Mouse (Mus musculus) liver, embryonic 14.5 days (tissue): ENCODE measurements at regions not wholly inside any gene's neighbourhood (a gene's known extent, or its start where the extent isn't known, plus 50 kb on each side); places are given as distances from the start of the nearest gene placed in this dataset.

Experiments
- ATAC-seq: fragments of 200-750 bp; cut with Nextera tagmentation; 2 replicates; pipeline ENCODE4 v1.8.0; 2017; ENCODE audit warnings: moderate number of reproducible peaks, mild to moderate bottlenecking, moderate library complexity; ENCODE audit not compliant: insufficient read depth
- DNase-seq, 3 experiments: peaks; one replicate each; pipeline ENCODE4 v3.0.0-alpha.2; 2012 to 2013; ENCODE audit warnings: low read depth in 3 of 3, low spot score in 3 of 3
- H3K27ac ChIP-seq: fragments of 300-500 bp; sonication (generic); 2 replicates; pipeline ENCODE4 v1.5.1; 2014; ENCODE audit warnings: moderate library complexity, mild to moderate bottlenecking, control low read depth, inconsistent platforms
- H3K27me3 ChIP-seq: fragments of 300-500 bp; sonication (generic); 2 replicates; pipeline ENCODE4 v1.6.1; 2014; ENCODE audit warnings: mild to moderate bottlenecking, low read length, moderate library complexity; ENCODE audit not compliant: control insufficient read depth, insufficient read depth
- H3K36me3 ChIP-seq: fragments of 300-500 bp; sonication (generic); replicated peaks from 2 replicates; pipeline ENCODE4 v1.6.1; 2014; ENCODE audit warnings: low read depth; ENCODE audit not compliant: control insufficient read depth, insufficient read depth
- H3K4me1 ChIP-seq, 2 experiments: fragments of 200-500 bp in 1 of 2; fragments of 300-500 bp in 1 of 2; sonication (generic) in 1 of 2; replicated peaks; 2 replicates each; pipeline ENCODE4 v1.6.1; 2012 to 2014; ENCODE audit warnings: antibody characterized with exemption in 1 of 2, inconsistent platforms in 1 of 2, low read length in 1 of 2; ENCODE audit not compliant: control insufficient read depth in 2 of 2, insufficient read depth in 2 of 2
- H3K4me2 ChIP-seq: fragments of 300-500 bp; sonication (generic); 2 replicates; pipeline ENCODE4 v1.6.1; 2014; ENCODE audit warnings: low read depth, mild to moderate bottlenecking, control low read depth, moderate library complexity
- H3K4me3 ChIP-seq, 2 experiments: fragments of 200-500 bp in 1 of 2; fragments of 300-500 bp in 1 of 2; sonication (generic) in 1 of 2; 2 replicates each; pipeline ENCODE4 v1.5.1; 2012 to 2014; ENCODE audit warnings: low read depth in 2 of 2, low read length in 2 of 2, mild to moderate bottlenecking in 2 of 2, control low read depth in 1 of 2, inconsistent platforms in 1 of 2, moderate library complexity in 1 of 2; ENCODE audit not compliant: insufficient read depth in 1 of 2
- H3K9ac ChIP-seq: fragments of 300-500 bp; sonication (generic); replicated peaks from 2 replicates; pipeline ENCODE4 v1.6.1; 2014; ENCODE audit warnings: mild to moderate bottlenecking, control low read depth, moderate library complexity
- H3K9me3 ChIP-seq: fragments of 300-500 bp; sonication (generic); 2 replicates; pipeline ENCODE4 v1.6.1; 2016; ENCODE audit warnings: low read length, mixed read lengths; ENCODE audit not compliant: control insufficient read depth
- CTCF ChIP-seq: IDR thresholded peaks from 2 replicates; pipeline ENCODE4 v1.5.1; 2016; ENCODE audit warnings: antibody characterized with exemption, low read depth, control low read depth
- EP300 ChIP-seq: IDR thresholded peaks from 2 replicates; pipeline ENCODE4 v1.6.1; 2016; ENCODE audit warnings: antibody characterized with exemption, low read depth
- WGBS: fragments of 180-500 bp; shearing (Covaris S2); extraction: QIAGEN DNeasy Blood & Tissue Kit; methylation state at CpG from one replicate; pipeline ENCODE4 v1.1.7; 2014; ENCODE audit not compliant: insufficient replicate concordance; 5-methylcytosine and 5-hydroxymethylcytosine counted together

DNA sequence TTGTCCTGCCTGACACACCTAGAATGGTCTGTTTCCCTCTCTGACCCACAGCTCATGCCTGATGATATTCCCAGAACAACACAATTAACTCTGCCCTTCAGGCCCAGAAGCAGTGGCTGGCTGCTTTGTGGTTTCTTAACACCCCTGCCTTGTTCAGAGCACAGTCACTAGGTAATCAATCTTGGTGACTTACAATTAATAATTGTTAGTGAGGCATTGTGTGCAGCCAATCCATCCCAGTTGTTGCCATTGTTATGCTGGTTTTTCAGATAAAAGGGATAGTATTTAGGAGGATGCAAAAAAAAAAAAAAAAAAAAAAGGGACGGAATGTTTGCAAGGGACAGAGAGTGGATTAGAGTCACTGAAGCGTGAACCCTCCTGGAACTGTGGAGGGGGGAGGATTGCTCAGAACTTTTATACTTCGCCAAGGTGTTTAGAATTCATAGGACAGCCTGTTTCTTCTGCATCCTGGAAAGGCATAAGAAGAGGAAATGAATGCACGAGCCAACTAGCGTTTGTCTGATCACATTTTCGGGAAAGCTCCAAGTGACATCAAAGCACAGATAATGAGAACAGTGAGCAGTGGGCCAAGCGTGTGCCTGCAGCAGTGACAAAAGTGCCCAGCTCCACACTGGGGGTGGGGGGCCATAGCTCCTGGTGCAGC lies 475.3 kb downstream of the Nedd1 start:
- DNase-seq (no peak), ATAC-seq (no peak)
- Histone ChIP-seq H3K27me3 (no peaks in the 10 kb centered on the region), H3K4me3 (no peak overlapping the region), H3K9ac (no peak overlapping the region), H3K27ac (no peak overlapping the region), H3K4me2 (no peak overlapping the region), H3K4me1 (no peaks in the 10 kb centered on the region), H3K9me3 (no peaks in the 10 kb centered on the region), H3K36me3 (no peaks in the 10 kb centered on the region)
- TF ChIP-seq EP300 (no peak), CTCF (no peak)
- 45% methylated on average over 7 of the region's 7 CpGs for WGBS

DNA sequence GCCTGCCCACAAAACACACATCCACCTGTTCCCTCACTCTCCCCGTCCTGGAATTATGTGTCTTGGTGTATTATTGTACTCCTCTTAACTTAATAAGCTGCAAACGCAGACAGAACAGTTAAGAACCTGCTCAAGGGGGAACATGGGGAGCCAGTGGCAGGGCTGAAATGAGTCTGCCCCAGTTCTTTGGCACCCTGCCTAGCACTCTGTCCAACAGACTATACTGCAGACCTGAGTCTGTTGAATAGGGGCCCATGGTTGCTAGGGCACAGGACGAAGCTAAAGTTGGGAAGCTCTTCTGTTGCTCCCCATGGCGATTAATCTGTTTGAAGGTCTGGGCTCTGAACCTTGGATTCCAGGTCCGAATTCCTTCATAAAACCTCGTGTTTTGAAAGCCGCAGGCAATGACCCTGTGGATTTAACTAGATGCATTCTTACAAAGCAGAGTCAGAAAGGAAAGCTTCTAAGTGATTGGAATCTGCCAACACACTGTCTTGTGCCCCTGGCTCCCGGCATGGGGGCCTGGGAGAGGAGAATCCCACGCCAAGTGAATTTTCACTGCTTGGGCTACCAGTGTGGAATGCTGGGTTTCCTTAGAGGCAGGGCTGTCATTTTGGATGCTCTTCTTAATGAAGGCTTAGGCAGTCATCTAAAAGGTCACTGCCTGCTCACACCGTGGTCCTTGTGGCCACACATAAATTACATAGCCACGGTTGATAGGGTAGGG lies 479.3 kb downstream of the Nedd1 start:
- Histone ChIP-seq H3K27me3 (no peaks in the 10 kb centered on the region), H3K9me3 (no peaks in the 10 kb centered on the region), H3K9ac (no peak overlapping the region), H3K4me2 (no peak overlapping the region), H3K4me3 (no peak overlapping the region), H3K27ac (no peak overlapping the region), H3K4me1 (no peaks in the 10 kb centered on the region), H3K36me3 (no peaks in the 10 kb centered on the region)
- WGBS = 58% methylated on average over 11 of the region's 11 CpGs
- DNase-seq (no peak), ATAC-seq (no peak)
- TF ChIP-seq EP300 = no peak
- TF ChIP-seq CTCF = no peak

DNA sequence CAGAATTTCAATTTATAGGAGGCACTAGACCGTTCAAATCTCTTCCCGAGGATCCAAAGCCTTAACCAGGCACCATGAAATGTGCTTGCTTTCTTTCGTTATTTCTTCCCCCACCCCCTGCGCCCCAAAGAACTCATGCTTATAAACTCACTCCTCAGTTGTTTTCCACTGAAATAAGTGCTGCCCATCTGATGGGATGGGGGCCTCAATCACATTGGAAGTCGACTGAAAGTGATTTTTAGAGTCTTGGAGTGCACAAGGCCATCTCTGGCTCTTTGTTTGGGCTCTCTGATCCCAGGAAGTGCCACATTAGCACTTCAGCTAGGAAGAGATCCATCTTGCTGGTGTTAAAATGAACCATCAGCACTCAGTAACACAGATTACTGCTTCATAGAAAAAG lies 484.3 kb downstream of the Nedd1 start:
- 44% methylated on average over 5 of the region's 5 CpGs for WGBS
- ATAC-seq = no peak

DNA sequence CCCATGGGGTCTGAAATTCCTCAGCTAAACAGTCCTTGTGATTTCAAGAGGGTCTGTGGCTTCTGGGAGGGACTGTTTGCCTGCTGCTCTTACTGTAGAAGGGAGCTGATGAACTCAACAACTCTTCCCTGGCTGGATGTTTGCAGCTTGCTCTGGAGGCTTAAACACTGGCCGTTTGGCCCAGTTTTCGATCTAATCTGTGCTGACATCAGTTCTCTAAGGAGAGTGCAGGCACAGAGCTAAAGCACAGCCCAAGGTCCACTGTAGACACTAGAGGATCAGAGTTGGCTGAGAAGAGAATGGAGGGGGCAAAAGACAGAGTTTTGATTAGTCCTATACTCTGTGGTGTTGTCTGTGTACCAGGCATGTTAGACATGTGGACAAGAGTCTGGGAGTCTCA lies 490.1 kb downstream of the Nedd1 start:
- TF ChIP-seq CTCF = no peak
- DNase-seq (no peak), ATAC-seq (no peak)
- whole genome bisulfite sequencing = 35% methylated on average over 2 of the region's 2 CpGs
- no peak overlapping the region for H3K4me2 ChIP-seq
- no peaks in the 10 kb centered on the region for H3K9me3 ChIP-seq
- no peak overlapping the region for H3K4me3 ChIP-seq
- no peak overlapping the region for H3K9ac ChIP-seq
- H3K27me3 ChIP-seq = no peaks in the 10 kb centered on the region
- H3K4me1 ChIP-seq = no peaks in the 10 kb centered on the region
- no peaks in the 10 kb centered on the region for H3K36me3 ChIP-seq
- H3K27ac ChIP-seq = no peak overlapping the region

More for the DNA sequence above, 484.3 kb downstream of the Nedd1 start:
- H3K9me3 ChIP-seq = no peaks in the 10 kb centered on the region
- no peaks in the 10 kb centered on the region for H3K4me1 ChIP-seq
- TF ChIP-seq EP300 (no peak), CTCF (no peak)
- no peak overlapping the region for H3K9ac ChIP-seq
- no peak overlapping the region for H3K4me3 ChIP-seq
- DNase-seq = no peak
- no peak overlapping the region for H3K27ac ChIP-seq
- no peaks in the 10 kb centered on the region for H3K27me3 ChIP-seq
- H3K36me3 ChIP-seq = no peaks in the 10 kb centered on the region
- no peak overlapping the region for H3K4me2 ChIP-seq

GRCm38 (mm10) chr10:92225818-92226217 lies 496.4 kb downstream of the Nedd1 start:
- Histone ChIP-seq H3K9me3 (no peaks in the 10 kb centered on the region), H3K36me3 (no peaks in the 10 kb centered on the region), H3K27ac (no peak overlapping the region), H3K4me3 (no peak overlapping the region), H3K4me1 (no peaks in the 10 kb centered on the region), H3K27me3 (no peaks in the 10 kb centered on the region), H3K9ac (no peak overlapping the region), H3K4me2 (no peak overlapping the region)
- WGBS = 53% methylated on average over 4 of the region's 4 CpGs
- no peak for TF ChIP-seq EP300
- no peak for TF ChIP-seq CTCF
- no peak for ATAC-seq
- no peak for DNase-seq
